Mouse (Mus musculus) heart, embryonic 10.5 days (tissue): ENCODE results near the gene Banp. TPM values are rescaled to one million over a fixed set of nuclear protein-coding genes. Genes with fewer than 3 reads are reported as not detected.

Experiments used
- DNase-seq: peaks from one replicate; pipeline ENCODE4 v3.0.0-alpha.2; 2017; ENCODE audit warnings: low spot score
- H3K27ac ChIP-seq: fragments of 300-500 bp; sonication (generic); 2 replicates; pipeline ENCODE4 v1.5.1; 2016; ENCODE audit warnings: mild to moderate bottlenecking
- H3K27me3 ChIP-seq: fragments of 300-500 bp; sonication (generic); 2 replicates; pipeline ENCODE4 v1.6.1; 2016; ENCODE audit warnings: mild to moderate bottlenecking; ENCODE audit not compliant: poor library complexity, insufficient read depth, severe bottlenecking
- H3K36me3 ChIP-seq: fragments of 300-500 bp; sonication (generic); 2 replicates; pipeline ENCODE4 v1.6.1; 2016; ENCODE audit warnings: mild to moderate bottlenecking, moderate library complexity
- H3K4me1 ChIP-seq: fragments of 300-500 bp; sonication (generic); 2 replicates; pipeline ENCODE4 v1.6.1; 2016; ENCODE audit warnings: mild to moderate bottlenecking
- H3K4me3 ChIP-seq: fragments of 300-500 bp; sonication (generic); 2 replicates; pipeline ENCODE4 v1.5.1; 2016; ENCODE audit warnings: mild to moderate bottlenecking, moderate library complexity
- H3K9me3 ChIP-seq: fragments of 300-500 bp; sonication (generic); 2 replicates; pipeline ENCODE4 v1.6.1; 2016; ENCODE audit warnings: mild to moderate bottlenecking, moderate library complexity
- WGBS: fragments of 180-500 bp; shearing (Covaris S2); methylation state at CpG from one replicate; pipeline ENCODE4 v1.1.7; 2016; 5-methylcytosine and 5-hydroxymethylcytosine counted together
- polyA plus RNA-seq: library from polyadenylated mRNA; unstranded; fragments of >200 nt; fragmentation: Nextera tagmentation; extraction: Ambion mirVana; gene quantifications from 2 replicates; pipeline ENCODE4 v1.2.1, GENCODE M21; 2016

The Banp gene
- polyA plus RNA-seq, 1 experiment from 2014 or later, result 58.5 TPM

DNA sequence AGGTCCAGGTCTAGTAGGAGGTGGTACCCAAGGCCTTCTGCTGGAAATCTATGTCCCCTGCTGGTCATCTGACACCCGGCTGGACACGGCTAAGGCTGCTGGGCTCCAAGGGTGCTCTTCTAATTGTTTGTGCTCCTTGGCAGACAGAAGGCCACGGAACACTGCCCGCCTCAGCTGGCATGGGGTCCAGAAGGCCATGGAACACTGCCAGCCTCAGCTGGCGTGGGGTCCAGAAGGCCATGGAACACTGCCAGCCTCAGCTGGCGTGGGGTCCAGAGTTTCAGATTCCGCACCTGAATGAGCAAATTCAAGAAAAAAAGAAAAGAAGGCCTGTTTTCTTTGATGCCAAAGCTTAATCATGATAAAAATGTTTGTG is 32.0 kb downstream of the Banp start:
- Histone ChIP-seq H3K27me3 (no peaks in the 10 kb centered on the region), H3K27ac (no peak overlapping the region), H3K4me1 (peaks cover 10% of the 10 kb centered on the region; the same call in 1 of the 2 replicates), H3K9me3 (no peaks in the 10 kb centered on the region), H3K36me3 (peaks cover 94% of the 10 kb centered on the region), H3K4me3 (no peak overlapping the region)
- DNase-seq, result no peak
- 93% methylated on average over 7 of the region's 7 CpGs for WGBS

DNA sequence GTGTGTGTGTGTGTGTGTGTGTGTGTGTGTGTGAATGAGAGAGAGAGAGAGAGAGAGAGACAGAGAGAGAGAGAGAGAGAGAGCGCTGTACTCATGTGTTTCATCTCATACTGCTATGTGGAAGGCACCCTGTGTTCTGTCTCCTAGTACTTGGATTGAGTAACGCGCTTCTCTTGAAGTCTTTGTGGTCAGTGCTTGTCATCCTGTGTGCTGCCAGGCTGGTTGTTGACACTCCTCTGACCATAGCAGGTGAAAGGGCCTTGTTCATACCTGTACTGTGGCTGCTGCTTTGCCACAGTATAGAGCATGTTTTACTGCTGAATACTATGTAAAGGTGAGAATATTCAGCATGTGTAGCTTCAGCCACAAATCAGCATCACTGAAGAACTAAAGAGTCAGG is 36.1 kb downstream of the Banp start:
- H3K27me3 ChIP-seq, result no peaks in the 10 kb centered on the region
- no peak overlapping the region for H3K4me3 ChIP-seq
- H3K36me3 ChIP-seq, result peaks cover 96% of the 10 kb centered on the region
- WGBS, result 96% methylated on average over 3 of the region's 3 CpGs
- H3K4me1 ChIP-seq, result peaks cover 12% of the 10 kb centered on the region; the same call in 1 of the 2 replicates
- H3K9me3 ChIP-seq, result no peaks in the 10 kb centered on the region
- DNase-seq, result no peak
- no peak overlapping the region for H3K27ac ChIP-seq

DNA sequence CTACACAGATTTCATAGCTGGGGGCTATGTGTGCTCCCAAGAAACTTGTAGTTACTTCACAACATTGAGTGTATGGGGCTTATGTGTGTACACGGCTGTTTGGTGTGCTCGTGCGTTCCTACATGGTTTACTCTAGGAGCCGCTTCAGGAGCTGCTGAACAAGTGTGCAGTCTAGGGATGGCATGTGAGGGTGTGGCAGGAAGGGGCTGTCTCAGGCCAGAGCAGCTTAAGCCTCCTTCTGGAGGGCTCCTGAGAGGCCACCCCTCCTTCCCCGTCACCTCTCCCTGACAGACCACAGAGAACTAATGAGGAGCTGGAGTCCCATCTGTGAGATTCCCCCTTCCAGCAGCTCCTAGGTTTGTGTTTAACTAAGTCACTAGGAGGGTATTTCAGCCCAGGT is 38.3 kb downstream of the Banp start:
- Histone ChIP-seq H3K27ac (no peak overlapping the region), H3K36me3 (peaks cover 97% of the 10 kb centered on the region), H3K27me3 (no peaks in the 10 kb centered on the region), H3K4me1 (0 out of 2 replicates have a peak, but pooled peaks cover 8% of the 10 kb centered on the region), H3K4me3 (no peak overlapping the region), H3K9me3 (no peaks in the 10 kb centered on the region)
- no peak for DNase-seq
- WGBS, result 87% methylated on average over 5 of the region's 5 CpGs

- H3K27me3 ChIP-seq, result no peaks in the 10 kb centered on the region
- peaks cover 84% of the 10 kb centered on the region for H3K36me3 ChIP-seq
These were observed 41.1 kb downstream of the Banp start for GRCm38 (mm10) chr8:121990506-121991255.

GRCm38 (mm10) chr8:121991611-121992010 is 42.1 kb downstream of the Banp start:
- H3K9me3 ChIP-seq, result no peaks in the 10 kb centered on the region
- H3K4me1 ChIP-seq, result peaks cover 22% of the 10 kb centered on the region
- no peak overlapping the region for H3K27ac ChIP-seq
- 89% methylated on average over 7 of the region's 7 CpGs for WGBS
- H3K4me3 ChIP-seq, result no peak overlapping the region
- no peak for DNase-seq
- no peaks in the 10 kb centered on the region for H3K27me3 ChIP-seq
- peaks cover 83% of the 10 kb centered on the region for H3K36me3 ChIP-seq

More at GRCm38 (mm10) chr8:121990506-121991255, 41.1 kb downstream of the Banp start:
- no peak overlapping the region for H3K27ac ChIP-seq
- 88% methylated on average over 9 of the region's 9 CpGs for WGBS
- no peak overlapping the region for H3K4me3 ChIP-seq
- H3K9me3 ChIP-seq, result no peaks in the 10 kb centered on the region
- DNase-seq, result no peak
- H3K4me1 ChIP-seq, result peaks cover 22% of the 10 kb centered on the region

GRCm38 (mm10) chr8:121992911-121993310 is 43.4 kb downstream of the Banp start:
- H3K27me3 ChIP-seq, result no peaks in the 10 kb centered on the region
- peaks cover 19% of the 10 kb centered on the region for H3K4me1 ChIP-seq
- H3K4me3 ChIP-seq, result no peak overlapping the region
- peaks cover 83% of the 10 kb centered on the region for H3K36me3 ChIP-seq
- H3K9me3 ChIP-seq, result no peaks in the 10 kb centered on the region
- no peak overlapping the region for H3K27ac ChIP-seq
- 85% methylated on average over 4 of the region's 4 CpGs for WGBS
- no peak for DNase-seq

DNA sequence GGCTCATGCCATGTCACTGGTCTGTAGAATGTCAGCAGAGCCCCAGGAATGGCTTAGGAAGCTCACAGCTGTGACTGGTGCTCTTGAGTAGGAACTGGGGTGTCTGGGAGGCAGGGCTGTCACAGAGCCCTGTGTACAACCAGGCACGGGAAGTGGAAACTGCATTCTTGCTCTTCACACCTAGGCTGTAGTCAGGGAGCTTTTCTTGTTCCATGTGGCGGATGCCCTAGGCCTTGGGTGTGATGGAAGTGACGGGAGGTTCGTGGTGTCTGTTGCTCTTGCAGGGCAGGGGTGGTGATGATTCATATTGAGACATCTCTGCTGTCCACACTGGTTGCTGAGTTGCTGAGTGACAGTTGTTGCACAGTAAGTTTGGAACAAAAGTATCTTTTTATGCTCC is 45.6 kb downstream of the Banp start:
- Histone ChIP-seq H3K36me3 (peaks cover 82% of the 10 kb centered on the region), H3K4me1 (peaks cover 19% of the 10 kb centered on the region), H3K4me3 (no peak overlapping the region), H3K27me3 (no peaks in the 10 kb centered on the region), H3K9me3 (no peaks in the 10 kb centered on the region), H3K27ac (no peak overlapping the region)
- WGBS, result 57% methylated on average over 4 of the region's 4 CpGs
- peak; percentile 77 for DNase-seq

DNA sequence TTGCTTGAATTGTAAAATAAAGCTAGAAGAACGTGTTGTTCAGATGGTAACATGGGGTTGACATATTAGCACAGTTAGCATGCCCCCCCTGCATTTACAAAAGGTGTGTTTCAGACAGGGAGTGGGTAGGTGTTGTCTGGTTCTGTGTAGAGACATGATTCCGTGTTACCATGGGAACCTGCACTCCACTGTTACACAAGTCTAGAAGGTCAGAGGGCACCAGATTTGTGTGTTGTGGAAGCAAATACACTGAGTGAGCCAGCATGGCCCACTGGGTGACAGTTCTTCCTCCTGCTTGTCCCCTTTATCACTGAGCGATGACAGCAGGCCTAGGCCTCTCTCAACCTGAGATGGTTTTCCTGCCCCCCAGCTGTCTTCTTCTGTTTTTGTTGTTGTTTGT is 46.3 kb downstream of the Banp start:
- Histone ChIP-seq H3K36me3 (peaks cover 82% of the 10 kb centered on the region), H3K27me3 (no peaks in the 10 kb centered on the region), H3K9me3 (no peaks in the 10 kb centered on the region), H3K27ac (no peak overlapping the region), H3K4me3 (no peak overlapping the region), H3K4me1 (peaks cover 14% of the 10 kb centered on the region)
- WGBS, result 77% methylated on average over 3 of the region's 3 CpGs
- no peak for DNase-seq

DNA sequence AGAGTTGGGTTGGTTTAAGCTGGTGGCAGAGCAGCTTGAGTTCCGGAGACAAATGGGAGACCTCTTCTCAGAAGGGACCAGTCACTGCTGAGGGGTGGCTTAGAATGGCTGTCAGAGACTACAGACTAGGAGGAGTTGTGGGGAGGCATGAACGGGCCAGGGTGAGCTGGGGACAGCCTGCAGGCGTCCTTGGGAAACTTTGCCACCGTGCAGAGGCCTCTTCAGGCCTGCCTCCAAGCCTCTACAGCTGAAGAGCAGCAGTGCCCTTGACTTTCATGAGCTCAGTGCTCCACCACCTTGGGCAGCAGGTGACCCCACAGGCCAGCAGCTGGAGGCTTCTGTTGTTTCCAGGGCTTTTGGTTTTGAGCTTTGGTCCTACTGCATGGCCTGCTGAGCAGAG is 49.1 kb downstream of the Banp start:
- Histone ChIP-seq H3K27me3 (no peaks in the 10 kb centered on the region), H3K4me1 (peaks cover 20% of the 10 kb centered on the region), H3K9me3 (no peaks in the 10 kb centered on the region), H3K27ac (no peak overlapping the region), H3K36me3 (peaks cover 81% of the 10 kb centered on the region), H3K4me3 (no peak overlapping the region)
- no peak for DNase-seq
- WGBS, result 86% methylated on average over 4 of the region's 4 CpGs

GRCm38 (mm10) chr8:121999211-121999610 is 49.7 kb downstream of the Banp start:
- no peak for DNase-seq
- WGBS, result 86% methylated on average over 5 of the region's 5 CpGs
- no peaks in the 10 kb centered on the region for H3K27me3 ChIP-seq
- H3K36me3 ChIP-seq, result peaks cover 83% of the 10 kb centered on the region
- peaks cover 23% of the 10 kb centered on the region for H3K4me1 ChIP-seq
- no peak overlapping the region for H3K4me3 ChIP-seq
- no peaks in the 10 kb centered on the region for H3K9me3 ChIP-seq
- no peak overlapping the region for H3K27ac ChIP-seq

- H3K36me3 ChIP-seq, result peaks cover 87% of the 10 kb centered on the region
- 80% methylated on average over 15 of the region's 15 CpGs for WGBS
- H3K4me3 ChIP-seq, result no peak overlapping the region
- peaks cover 12% of the 10 kb centered on the region; the same call in 1 of the 2 replicates for H3K4me1 ChIP-seq
- no peaks in the 10 kb centered on the region for H3K27me3 ChIP-seq
- no peak overlapping the region for H3K27ac ChIP-seq
- no peaks in the 10 kb centered on the region for H3K9me3 ChIP-seq
- DNase-seq, result no peak
These were observed 52.0 kb downstream of the Banp start for GRCm38 (mm10) chr8:122001339-122002115.

DNA sequence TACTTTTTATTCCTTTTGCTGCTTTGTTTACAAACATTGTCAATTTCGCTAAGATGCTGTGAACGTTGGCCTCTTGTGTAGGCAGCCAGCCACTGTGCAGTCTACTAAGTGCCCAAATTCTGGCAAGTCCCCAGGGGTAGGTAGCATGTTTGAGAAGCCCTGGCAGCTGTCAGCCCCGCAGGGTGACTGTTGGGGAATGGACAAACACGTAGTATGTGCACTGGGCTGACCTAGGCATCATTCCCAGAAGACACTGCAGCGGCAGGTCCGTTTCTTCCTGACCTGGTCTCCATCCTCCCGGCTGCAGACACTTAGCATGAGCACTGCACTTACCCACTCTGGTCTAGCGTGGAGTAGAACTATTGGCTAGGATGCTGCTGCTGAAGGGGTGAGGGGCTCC is 54.1 kb downstream of the Banp start:
- DNase-seq, result no peak
- H3K36me3 ChIP-seq, result peaks cover 85% of the 10 kb centered on the region
- H3K9me3 ChIP-seq, result no peaks in the 10 kb centered on the region
- peaks cover 23% of the 10 kb centered on the region for H3K4me1 ChIP-seq
- H3K27me3 ChIP-seq, result no peaks in the 10 kb centered on the region
- 87% methylated on average over 8 of the region's 8 CpGs for WGBS
- H3K4me3 ChIP-seq, result no peak overlapping the region
- H3K27ac ChIP-seq, result no peak overlapping the region

DNA sequence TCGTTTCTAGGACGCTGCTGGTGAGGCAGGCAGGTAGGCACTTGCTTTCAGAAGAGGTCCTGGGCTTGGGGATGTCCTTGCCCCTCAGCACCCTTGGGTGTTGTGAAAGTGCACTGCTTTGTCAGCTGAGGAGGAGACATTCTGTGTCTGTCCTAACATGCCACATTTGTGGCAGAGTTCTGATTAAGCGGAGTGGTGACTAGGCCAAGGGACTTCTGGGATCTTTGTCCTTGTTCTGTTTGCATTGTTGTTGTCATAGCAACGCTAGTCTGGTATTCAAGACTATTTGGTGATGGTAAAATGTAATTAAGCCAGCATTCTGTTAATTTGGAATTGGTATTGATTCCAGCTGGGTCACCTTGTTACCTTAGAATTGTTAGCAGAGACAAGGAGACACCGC is 54.6 kb downstream of the Banp start:
- no peaks in the 10 kb centered on the region for H3K27me3 ChIP-seq
- H3K27ac ChIP-seq, result no peak overlapping the region
- H3K9me3 ChIP-seq, result no peaks in the 10 kb centered on the region
- WGBS, result 86% methylated on average over 5 of the region's 5 CpGs
- H3K36me3 ChIP-seq, result peaks cover 85% of the 10 kb centered on the region
- H3K4me3 ChIP-seq, result no peak overlapping the region
- no peak for DNase-seq
- peaks cover 27% of the 10 kb centered on the region for H3K4me1 ChIP-seq
